Mouse (Mus musculus) Patski (cell line): ENCODE data around the gene BC005561. TPM values are rescaled to one million over a fixed set of nuclear protein-coding genes. Genes with fewer than 3 reads are reported as not detected.
"Not testable (repeated sequence)": the region's sequence is repeated elsewhere in the genome, so short reads cannot be mapped to it uniquely, and the experiment has no call there.

Source experiments
- ATAC-seq: fragments of 100-300 bp; one replicate; pipeline ENCODE4 v1.8.0; 2021
- CTCF ChIA-PET: fragments of 350-600 bp; sonication (Branson Sonifier 250); formaldehyde crosslinking; loops from one replicate; lab custom pipeline; 2022; ENCODE audit warnings: inconsistent platforms; lab: Charles Lee
- POLR2A ChIA-PET: fragments of 350-600 bp; sonication (Branson Sonifier 250); formaldehyde crosslinking; loops from one replicate; lab custom pipeline; 2022; ENCODE audit warnings: antibody characterized with exemption, inconsistent platforms; lab: Charles Lee
- DNase-seq: peaks from one replicate; pipeline ENCODE4 v3.0.0-alpha.2; 2011; ENCODE audit warnings: low read depth, low spot score
- H3K27me3 ChIP-seq: fragments of 371-371 bp; one replicate; pipeline ENCODE4 v1.5.1; 2021
- CTCF ChIP-seq: fragments of 100-300 bp; IDR thresholded peaks from one replicate; pipeline ENCODE4 v1.5.1; 2021
- in situ Hi-C: fragments of 300-500 bp; cut with MboI; formaldehyde crosslinking; loops from 3 replicates; pipeline ENCODE4 v1.11.1; 2018; ENCODE audit warnings: low pct_unique_long_range_greater_than_20kb, mixed read lengths
- polyA plus RNA-seq: library from polyadenylated mRNA; unstranded; gene quantifications from one replicate; pipeline ENCODE4 v1.2.3, GENCODE M21; 2021

BC005561 gene
- polyA plus RNA-seq, 1 experiment from 2014 or later, result 5.2 TPM

GRCm38 (mm10) chr5:104468586-104468985 is 39.6 kb upstream of the BC005561 start:
- TF ChIP-seq CTCF, result no peak
- POLR2A ChIA-PET, result no interaction called here
- H3K27me3 ChIP-seq, result no peaks in the 10 kb centered on the region
- ATAC-seq (no peak), DNase-seq (no peak)
- CTCF ChIA-PET, result interaction anchor here (0.8 to 1.0 kb wide), 2 partner anchors 22 to 126 kb away, joined by 3 read pairs; no protein-coding TSS in a partner anchor
- in situ Hi-C loops, result loop anchor here (25.0 kb wide), 1 partner anchor 844 kb away; no protein-coding TSS in a partner anchor

- in situ Hi-C loops, result loop anchor here (25.0 kb wide), 1 partner anchor 841 kb away; no protein-coding TSS in a partner anchor
- TF ChIP-seq CTCF, result no peak
- ChIA-PET POLR2A (interaction anchor here (2.8 kb wide), 1 partner anchor 11 kb away, joined by 11 read pairs; no protein-coding TSS in a partner anchor), CTCF (interaction anchor here (0.9 to 3.5 kb wide), 7 partner anchors 10 to 128 kb away, joined by 3 to 20 read pairs (median 6); partner anchors contain the start of gene Pkd2)
- ATAC-seq (peak; percentile 74), DNase-seq (no peak)
- H3K27me3 ChIP-seq, result no peaks in the 10 kb centered on the region
Observed at GRCm38 (mm10) chr5:104470981-104471391, 37.2 kb upstream of the BC005561 start.

GRCm38 (mm10) chr5:104472371-104472770 is 35.8 kb upstream of the BC005561 start:
- DNase-seq (no peak), ATAC-seq (no peak)
- no peaks in the 10 kb centered on the region for H3K27me3 ChIP-seq
- POLR2A ChIA-PET, result interaction anchor here (2.8 kb wide), 1 partner anchor 10 kb away, joined by 11 read pairs; no protein-coding TSS in a partner anchor
- CTCF ChIA-PET, result interaction anchor here (0.9 to 3.5 kb wide), 10 partner anchors 9 to 129 kb away, joined by 3 to 20 read pairs (median 6); no protein-coding TSS in a partner anchor
- peak; percentile 62 for TF ChIP-seq CTCF
- in situ Hi-C loops, result loop anchor here (25.0 kb wide), 1 partner anchor 840 kb away; no protein-coding TSS in a partner anchor

DNA sequence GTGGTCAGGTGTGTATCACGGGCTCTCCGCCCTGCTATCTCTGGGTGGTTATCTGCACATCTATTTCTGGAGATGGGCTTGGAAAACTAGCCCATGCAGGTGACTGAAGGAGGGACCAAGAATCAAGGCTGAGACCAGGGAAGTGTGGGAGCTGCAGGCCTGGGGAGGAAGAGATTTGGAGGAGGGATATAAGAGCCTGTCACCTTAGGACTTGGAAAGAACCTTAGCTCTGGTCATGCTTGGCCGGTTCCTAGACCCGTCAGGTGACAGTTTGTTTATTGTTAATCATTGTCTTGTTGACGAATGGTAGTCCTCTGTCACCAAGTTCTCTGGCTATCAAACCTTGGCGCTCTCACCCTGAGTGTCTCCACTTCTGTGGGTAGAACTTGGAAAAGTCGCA is 27.8 kb upstream of the BC005561 start:
- in situ Hi-C loops, result no loop called here
- no peak for TF ChIP-seq CTCF
- CTCF ChIA-PET, result interaction anchor here (2.1 kb wide), 1 partner anchor 9 kb away, joined by 9 read pairs; no protein-coding TSS in a partner anchor
- DNase-seq (no peak), ATAC-seq (no peak)
- POLR2A ChIA-PET, result no interaction called here
- H3K27me3 ChIP-seq, result no peaks in the 10 kb centered on the region

DNA sequence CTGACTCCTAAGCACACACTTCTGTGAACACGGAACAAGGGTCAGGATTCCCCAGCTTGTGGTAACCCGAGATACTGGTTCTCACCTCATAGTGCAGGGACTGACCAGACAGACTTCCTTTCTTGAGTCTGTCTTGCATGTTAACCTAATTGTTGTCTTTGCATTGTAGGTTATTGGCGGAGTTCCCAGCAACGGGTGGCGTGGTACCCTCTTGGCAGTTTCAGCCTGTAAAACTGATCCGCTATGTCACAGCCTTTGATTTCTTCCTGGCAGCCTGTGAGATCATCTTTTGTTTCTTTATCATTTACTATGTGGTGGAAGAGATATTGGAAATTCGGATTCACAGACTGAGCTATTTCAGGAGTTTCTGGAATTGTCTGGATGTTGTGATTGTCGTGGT is 25.3 kb upstream of the BC005561 start:
- no peaks in the 10 kb centered on the region for H3K27me3 ChIP-seq
- ATAC-seq, result no peak
- ChIA-PET CTCF (interaction anchor here (1.2 to 3.2 kb wide), 3 partner anchors 11 to 142 kb away, joined by 3 to 20 read pairs (median 4); no protein-coding TSS in a partner anchor), POLR2A (interaction anchor here (1.3 to 3.1 kb wide), 2 partner anchors 11 to 13 kb away, joined by 5 to 11 read pairs; no protein-coding TSS in a partner anchor)
- TF ChIP-seq CTCF, result no peak
- in situ Hi-C loops, result no loop called here
- no peak for DNase-seq

DNA sequence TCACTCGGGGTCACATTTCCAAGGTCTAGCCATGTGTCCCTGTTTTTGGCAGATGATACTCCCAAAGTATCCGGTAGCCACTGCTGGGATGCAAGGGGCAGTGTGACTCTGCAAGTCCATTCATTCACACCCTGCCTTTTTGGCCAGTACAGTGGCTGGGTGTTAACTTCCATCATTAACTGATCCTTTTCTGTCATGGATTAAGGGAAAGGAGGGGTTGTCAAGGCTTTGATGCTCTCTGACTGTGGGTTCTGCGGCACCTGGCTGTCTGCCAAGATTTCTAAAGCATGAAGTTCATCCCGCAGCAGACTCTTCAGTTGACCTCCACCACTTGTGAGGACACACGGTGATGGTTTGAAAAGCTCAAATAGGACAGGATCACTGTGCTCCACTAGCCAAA is 16.6 kb upstream of the BC005561 start:
- ATAC-seq (peak; percentile 33), DNase-seq (no peak)
- ChIA-PET POLR2A (no interaction called here), CTCF (interaction anchor here (1.2 kb wide), 1 partner anchor 10 kb away, joined by 3 read pairs; no protein-coding TSS in a partner anchor)
- TF ChIP-seq CTCF, result no peak
- in situ Hi-C loops, result no loop called here
- H3K27me3 ChIP-seq, result no peaks in the 10 kb centered on the region

DNA sequence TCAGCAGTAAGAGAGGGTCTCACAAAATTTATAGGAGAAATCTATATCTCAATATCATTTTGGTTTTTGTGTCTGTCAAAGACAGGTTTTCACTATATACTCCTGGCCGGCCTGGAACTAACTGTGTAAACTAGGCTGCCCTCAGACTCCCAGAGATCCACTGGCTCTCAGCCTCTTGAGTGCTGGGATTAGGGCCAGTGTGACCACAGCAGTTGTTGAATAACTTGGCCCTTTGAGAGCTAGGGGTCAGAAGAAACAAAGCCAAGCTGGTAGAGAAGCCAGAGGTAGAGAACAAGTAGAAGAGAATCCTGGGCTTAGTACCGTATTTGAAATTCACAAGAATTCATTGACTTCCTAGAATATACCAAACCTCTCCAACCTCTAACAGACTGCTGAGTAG is 3.3 kb upstream of the BC005561 start:
- H3K27me3 ChIP-seq, result no peaks in the 10 kb centered on the region
- POLR2A ChIA-PET, result no interaction called here
- ATAC-seq, result no peak
- no peak for TF ChIP-seq CTCF
- in situ Hi-C loops, result no loop called here
- no peak for DNase-seq
- CTCF ChIA-PET, result no interaction called here

- no peak for ATAC-seq
- ChIA-PET POLR2A (no interaction called here), CTCF (no interaction called here)
- TF ChIP-seq CTCF, result no peak
- in situ Hi-C loops, result no loop called here
- H3K27me3 ChIP-seq, result no peaks in the 10 kb centered on the region
- DNase-seq, result no peak
Observed at GRCm38 (mm10) chr5:104507829-104508194, 340 bp upstream of the BC005561 start.

- H3K27me3 ChIP-seq, result no peaks in the 10 kb centered on the region
- POLR2A ChIA-PET, result interaction anchor here (0.6 to 1.3 kb wide), 2 partner anchors 52 to 517 kb away, joined by 3 to 5 read pairs; partner anchors contain the start of gene Pkd2
- DNase-seq (no peak), ATAC-seq (no peak)
- in situ Hi-C loops, result no loop called here
- CTCF ChIA-PET, result interaction anchor here (0.8 kb wide), 1 partner anchor 166 kb away, joined by 3 read pairs; no protein-coding TSS in a partner anchor
- TF ChIP-seq CTCF, result no peak
Observed at GRCm38 (mm10) chr5:104511211-104511610, 3.1 kb downstream of the BC005561 start.

GRCm38 (mm10) chr5:104538612-104539011 is 30.5 kb downstream of the BC005561 start:
- CTCF ChIA-PET, result interaction anchor here (1.0 kb wide), 1 partner anchor 9 kb away, joined by 3 read pairs; no protein-coding TSS in a partner anchor
- POLR2A ChIA-PET, result no interaction called here
- in situ Hi-C loops, result no loop called here
- no peaks in the 10 kb centered on the region for H3K27me3 ChIP-seq
- ATAC-seq, result no peak
- no peak for TF ChIP-seq CTCF
- DNase-seq, result no peak

DNA sequence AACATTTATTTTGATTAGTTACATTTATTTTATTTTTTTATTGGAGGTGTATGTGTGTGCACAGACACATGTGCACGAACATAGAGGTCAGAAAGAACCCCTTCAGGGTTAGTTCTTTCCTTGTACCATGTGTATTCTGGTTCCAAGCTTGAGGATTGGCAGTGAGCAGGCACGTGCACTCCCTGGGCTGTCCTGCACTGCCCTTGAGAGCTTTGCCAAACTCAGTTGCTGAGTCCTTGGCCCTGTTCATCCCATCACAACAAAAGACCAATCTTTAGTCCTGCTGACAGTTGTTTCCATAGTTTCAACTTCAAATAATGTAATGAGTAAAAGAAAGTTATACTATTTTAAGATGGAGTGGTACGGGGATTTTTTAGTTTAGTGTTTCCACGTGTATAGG is 31.2 kb downstream of the BC005561 start:
- H3K27me3 ChIP-seq, result no peaks in the 10 kb centered on the region
- DNase-seq (no peak), ATAC-seq (no peak)
- no peak for TF ChIP-seq CTCF
- POLR2A ChIA-PET, result no interaction called here
- CTCF ChIA-PET, result interaction anchor here (1.1 kb wide), 1 partner anchor 11 kb away, joined by 3 read pairs; no protein-coding TSS in a partner anchor
- in situ Hi-C loops, result no loop called here

DNA sequence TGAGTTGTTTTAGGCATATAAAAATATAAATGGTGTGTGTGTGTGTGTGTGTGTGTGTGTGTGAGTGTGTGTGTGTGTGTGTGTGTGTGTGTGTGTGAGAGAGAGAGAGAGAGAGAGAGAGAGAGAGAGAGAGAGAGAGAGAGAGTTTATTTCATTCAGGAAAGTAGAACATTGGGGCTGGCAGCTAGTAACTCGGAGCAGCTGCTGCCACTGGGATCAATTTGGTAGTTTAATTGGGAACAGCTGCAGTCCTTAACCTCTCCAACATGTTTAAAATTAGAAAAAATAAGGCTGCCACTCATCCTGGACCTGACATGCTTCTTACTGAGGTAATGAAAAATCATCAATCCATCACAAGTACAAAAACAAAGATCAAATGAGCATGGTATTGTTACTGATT is 59.9 kb downstream of the BC005561 start:
- DNase-seq, H3K27me3 ChIP-seq, CTCF ChIA-PET, ATAC-seq, in situ Hi-C loops, POLR2A ChIA-PET: not testable (repeated sequence)
